Mouse (Mus musculus) MEL (cell line): ENCODE results near the gene Anapc5. TPM values are rescaled to one million over a fixed set of nuclear protein-coding genes. Genes with fewer than 3 reads are reported as not detected.

Experiments
- DNase-seq: peaks from one replicate; pipeline ENCODE4 v3.0.0; 2011; ENCODE audit warnings: low read depth, low spot score
- H3K27ac ChIP-seq: 2 replicates; pipeline ENCODE4 v1.5.1; 2012; ENCODE audit warnings: low read depth, mild to moderate bottlenecking, control low read depth, low read length, moderate library complexity; ENCODE audit not compliant: control insufficient read depth
- H3K27me3 ChIP-seq, 2 experiments: fragments of 150-350 bp in 1 of 2; sonication (generic) in 1 of 2; 2 replicates each; pipeline ENCODE4 v1.6.1; 2012; ENCODE audit warnings: low read length in 2 of 2, mild to moderate bottlenecking in 2 of 2, improper control_type of control experiment in 1 of 2, moderate library complexity in 1 of 2; ENCODE audit not compliant: insufficient read depth in 2 of 2, control insufficient read depth in 1 of 2
- H3K36me3 ChIP-seq, 2 experiments: 2 replicates each; pipeline ENCODE4 v1.6.1; 2012 to 2014; ENCODE audit warnings: low read length in 2 of 2, improper control_type of control experiment in 1 of 2, inconsistent platforms in 1 of 2, mild to moderate bottlenecking in 1 of 2; ENCODE audit not compliant: insufficient read depth in 2 of 2, control insufficient read depth in 1 of 2
- H3K4me1 ChIP-seq, 2 experiments: fragments of 150-350 bp in 1 of 2; sonication (generic) in 1 of 2; 2 replicates each; pipeline ENCODE4 v1.6.1; 2012; ENCODE audit warnings: low read length in 2 of 2, improper control_type of control experiment in 1 of 2, mild to moderate bottlenecking in 1 of 2; ENCODE audit not compliant: insufficient read depth in 2 of 2, control insufficient read depth in 1 of 2
- H3K4me3 ChIP-seq, 2 experiments: fragments of 150-350 bp in 1 of 2; sonication (generic) in 1 of 2; 2 replicates each; pipeline ENCODE4 v1.5.1; 2012; ENCODE audit warnings: low read depth in 2 of 2, low read length in 2 of 2, mild to moderate bottlenecking in 2 of 2, moderate library complexity in 2 of 2, control low read depth in 1 of 2, improper control_type of control experiment in 1 of 2; ENCODE audit not compliant: control insufficient read depth in 1 of 2, insufficient read depth in 1 of 2
- H3K79me2 ChIP-seq: 2 replicates; pipeline ENCODE4 v1.6.1; 2012; ENCODE audit warnings: mild to moderate bottlenecking, low read length, moderate library complexity; ENCODE audit not compliant: control insufficient read depth, poor library complexity, insufficient read depth
- H3K9ac ChIP-seq: 2 replicates; pipeline ENCODE4 v1.6.1; 2012; ENCODE audit warnings: low read depth, mild to moderate bottlenecking, control low read depth, low read length, moderate library complexity; ENCODE audit not compliant: control insufficient read depth, poor library complexity, severe bottlenecking
- H3K9me3 ChIP-seq: fragments of 150-350 bp; sonication (generic); replicated peaks from 2 replicates; pipeline ENCODE4 v1.6.1; 2012; ENCODE audit warnings: mild to moderate bottlenecking, low read length, improper control_type of control experiment, moderate library complexity; ENCODE audit not compliant: insufficient read depth
- BHLHE40 ChIP-seq: IDR thresholded peaks from 2 replicates; pipeline ENCODE4 v1.6.1; 2012; ENCODE audit warnings: low read depth, mild to moderate bottlenecking, inconsistent platforms, low read length, improper control_type of control experiment, borderline replicate concordance
- CTCF ChIP-seq, 3 experiments: IDR thresholded peaks in 2 of 3; conservative IDR thresholded peaks in 1 of 3; 2 replicates each; pipeline ENCODE4 v1.5.1; 2011 to 2012; ENCODE audit warnings: low read length in 3 of 3, low read depth in 2 of 3, mild to moderate bottlenecking in 2 of 3, improper control_type of control experiment in 1 of 3, inconsistent platforms in 1 of 3, mixed read lengths in 1 of 3, moderate library complexity in 1 of 3; ENCODE audit not compliant: control insufficient read depth in 1 of 3, insufficient read depth in 1 of 3, poor library complexity in 1 of 3, severe bottlenecking in 1 of 3
- ETS1 ChIP-seq: IDR thresholded peaks from 2 replicates; pipeline ENCODE4 v1.6.1; 2012; ENCODE audit warnings: low read depth, mild to moderate bottlenecking, inconsistent platforms, low read length, improper control_type of control experiment, moderate library complexity
- GATA1 ChIP-seq: IDR thresholded peaks from 2 replicates; pipeline ENCODE4 v1.6.1; 2011; ENCODE audit warnings: low read depth, low read length, improper control_type of control experiment
- MAFK ChIP-seq: IDR thresholded peaks from 2 replicates; pipeline ENCODE4 v1.6.1; 2011; ENCODE audit warnings: low read depth, mild to moderate bottlenecking, low read length, improper control_type of control experiment, borderline replicate concordance
- MAX ChIP-seq: IDR thresholded peaks from 2 replicates; pipeline ENCODE4 v1.6.1; 2011; ENCODE audit warnings: low read length, improper control_type of control experiment
- MEF2A ChIP-seq: IDR thresholded peaks from 2 replicates; pipeline ENCODE4 v1.6.1; 2014; ENCODE audit warnings: low read depth, mild to moderate bottlenecking, inconsistent platforms, low read length, improper control_type of control experiment; ENCODE audit not compliant: poor library complexity, insufficient replicate concordance, severe bottlenecking; ENCODE audit errors: extremely low read depth
- MYB ChIP-seq: IDR thresholded peaks from 2 replicates; pipeline ENCODE4 v1.6.1; 2011; ENCODE audit warnings: mild to moderate bottlenecking, low read depth, low read length, improper control_type of control experiment
- MYC ChIP-seq: IDR thresholded peaks from 2 replicates; pipeline ENCODE4 v1.6.1; 2011; ENCODE audit warnings: low read depth, mild to moderate bottlenecking, low read length, improper control_type of control experiment, moderate library complexity
- NELFE ChIP-seq: IDR thresholded peaks from 2 replicates; pipeline ENCODE4 v1.6.1; 2011; ENCODE audit warnings: low read depth, low read length, improper control_type of control experiment
- POLR2AphosphoS5 ChIP-seq: IDR thresholded peaks from 2 replicates; pipeline ENCODE4 v1.6.1; 2012; ENCODE audit warnings: low read depth, borderline replicate concordance, mild to moderate bottlenecking, inconsistent platforms, low read length, moderate library complexity, mixed read lengths
- SMC3 ChIP-seq: IDR thresholded peaks from 2 replicates; pipeline ENCODE4 v1.6.1; 2011; ENCODE audit warnings: low read depth, low read length, improper control_type of control experiment
- TAL1 ChIP-seq: IDR thresholded peaks from 2 replicates; pipeline ENCODE4 v1.6.1; 2012; ENCODE audit warnings: mild to moderate bottlenecking, inconsistent platforms, low read length, moderate library complexity, mixed read lengths
- TBP ChIP-seq: IDR thresholded peaks from 2 replicates; pipeline ENCODE4 v1.8.0; 2011; ENCODE audit warnings: low read depth, low read length, improper control_type of control experiment
- TCF12 ChIP-seq: IDR thresholded peaks from 2 replicates; pipeline ENCODE4 v1.6.1; 2014; ENCODE audit warnings: low read depth, mild to moderate bottlenecking, inconsistent platforms, low read length, improper control_type of control experiment, moderate library complexity
- ZKSCAN1 ChIP-seq: IDR thresholded peaks from 2 replicates; pipeline ENCODE4 v1.6.1; 2012; ENCODE audit warnings: low read depth, mild to moderate bottlenecking, inconsistent platforms, low read length, improper control_type of control experiment, moderate library complexity
- polyA plus RNA-seq, 2 experiments: library from polyadenylated mRNA; stranded (reverse) in 1 of 2; unstranded in 1 of 2; fragments of >175 nt in 1 of 2; fragments of >200 nt in 1 of 2; gene quantifications; 2 replicates each; pipeline versions ENCODE4 v1.2.1 to v1.2.4; 2012; ENCODE audit warnings: low replicate concordance in 2 of 2, low read depth in 1 of 2; ENCODE audit not compliant: insufficient read length in 2 of 2, insufficient read depth in 1 of 2, missing spikeins in 1 of 2
- total RNA-seq: library from RNA; depleted of rRNA; stranded (reverse); fragments of 300-350 nt; gene quantifications from 2 replicates; pipeline ENCODE4 v1.2.3, GENCODE M21; 2012

Gene Anapc5
- total and polyA plus RNA-seq, 3 experiments, result 244 to 390 TPM; not detected in 1

DNA sequence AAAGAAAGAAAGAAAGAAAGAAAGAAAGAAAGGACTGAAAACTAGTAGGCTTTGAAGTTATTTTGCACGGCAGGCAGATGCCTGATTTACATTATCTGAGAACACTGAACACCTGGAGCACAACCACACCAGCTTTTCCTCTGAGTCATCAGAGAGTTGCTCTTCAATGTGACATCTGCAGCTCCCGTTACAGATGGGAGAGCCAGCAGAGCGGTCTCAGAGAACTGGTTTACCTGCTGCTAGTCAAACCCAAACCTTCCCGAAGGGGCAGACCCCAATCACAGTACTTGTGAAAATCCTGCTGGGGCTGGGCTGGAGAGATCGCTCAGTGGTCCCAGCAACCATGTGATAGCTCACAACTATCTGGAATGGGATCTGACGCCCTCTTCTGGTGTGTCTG lies 3.3 kb upstream of the Anapc5 start:
- Histone ChIP-seq H3K27me3 (no peaks in the 10 kb centered on the region), H3K27ac (no peak overlapping the region), H3K4me3 (no peak overlapping the region), H3K36me3 (peaks cover 0 to 17% of the 10 kb centered on the region in 2 experiments; a peak in 2 of 4 replicates), H3K79me2 (peaks cover 8% of the 10 kb centered on the region), H3K4me1 (peaks cover 12 to 17% of the 10 kb centered on the region in 2 experiments), H3K9me3 (no peaks in the 10 kb centered on the region), H3K9ac (no peak overlapping the region)
- TF ChIP-seq ZKSCAN1, result no peak
- TF ChIP-seq CTCF (IDR thresholded peaks at IDR 0.05 in 2 of 3, conservative IDR thresholded peaks at IDR 0.05 in 1 of 3; ENCODE audit: control insufficient read depth in 1 of 3, insufficient read depth in 1 of 3, low read depth in 2 of 3, low read length in 3 of 3, poor library complexity in 1 of 3, severe bottlenecking in 1 of 3), result 0 out of 6 replicates have a peak, but pooled peaks of 1 of the 3 experiments have one; percentile 3
- DNase-seq, result no peak

DNA sequence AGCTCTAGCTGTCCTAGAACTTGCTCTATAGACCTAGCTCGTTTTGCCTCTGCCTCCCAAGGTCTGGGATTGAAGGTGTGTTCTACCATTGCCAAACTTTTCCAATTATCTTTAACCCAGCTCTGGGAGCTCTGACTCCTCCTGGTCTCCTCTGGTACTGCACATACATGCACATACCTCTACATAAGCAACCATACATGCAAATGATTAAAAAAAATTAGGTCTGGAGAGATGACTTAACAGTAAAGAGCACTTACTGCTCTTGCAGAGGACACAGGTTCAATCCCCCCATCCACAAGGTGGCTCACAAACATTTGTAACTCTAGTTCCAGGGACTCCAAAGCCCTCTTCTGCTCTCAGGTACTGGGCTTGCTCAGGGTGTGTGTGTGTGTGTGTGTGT lies 2.8 kb upstream of the Anapc5 start:
- Histone ChIP-seq H3K79me2 (peaks cover 8% of the 10 kb centered on the region), H3K9ac (no peak overlapping the region), H3K4me3 (no peak overlapping the region), H3K9me3 (no peaks in the 10 kb centered on the region), H3K36me3 (peaks cover 2 to 17% of the 10 kb centered on the region in 2 experiments), H3K27ac (no peak overlapping the region), H3K27me3 (no peaks in the 10 kb centered on the region), H3K4me1 (peaks cover 12 to 17% of the 10 kb centered on the region in 2 experiments)
- TF ChIP-seq SMC3 (peak; percentile 10; the same call in 1 of the 2 replicates), NELFE (no peak), TCF12 (no peak), MEF2A (no peak), CTCF (IDR thresholded peaks at IDR 0.05 in 2 of 3, conservative IDR thresholded peaks at IDR 0.05 in 1 of 3; ENCODE audit: control insufficient read depth in 1 of 3, insufficient read depth in 1 of 3, low read depth in 2 of 3, low read length in 3 of 3, poor library complexity in 1 of 3, severe bottlenecking in 1 of 3) (peak in 1 of 3 experiments; percentile 34; a peak in 3 of 6 replicates), MAFK (no peak), GATA1 (no peak)
- peak; percentile 54 for DNase-seq

DNA sequence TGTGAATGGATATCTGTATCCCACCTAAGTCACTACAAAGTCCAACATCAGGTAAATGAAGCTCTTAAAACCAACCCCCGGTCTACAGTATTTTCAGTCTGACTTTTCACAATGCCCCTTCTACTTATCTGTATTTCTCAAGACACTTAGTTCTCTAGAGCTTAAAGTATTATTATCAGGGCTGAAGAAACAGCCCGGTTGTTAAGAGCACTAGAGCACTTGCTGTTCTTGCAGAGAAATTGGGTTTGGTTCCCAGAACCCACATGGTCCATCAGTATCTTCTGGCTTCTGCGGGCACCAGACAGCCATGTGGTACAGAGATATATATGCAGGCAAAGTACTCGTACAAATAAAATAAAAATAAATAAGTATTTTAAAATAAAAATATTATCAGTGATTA lies 1.3 kb upstream of the Anapc5 start:
- Histone ChIP-seq H3K9me3 (no peaks in the 10 kb centered on the region), H3K9ac (no peak overlapping the region), H3K4me1 (peaks cover 12 to 17% of the 10 kb centered on the region in 2 experiments), H3K4me3 (no peak overlapping the region), H3K27ac (no peak overlapping the region), H3K36me3 (peaks cover 11 to 17% of the 10 kb centered on the region in 2 experiments), H3K27me3 (no peaks in the 10 kb centered on the region), H3K79me2 (peaks cover 8% of the 10 kb centered on the region)
- TF ChIP-seq MYB (no peak), POLR2AphosphoS5 (no peak), ETS1 (no peak), BHLHE40 (no peak), CTCF (IDR thresholded peaks at IDR 0.05 in 2 of 3, conservative IDR thresholded peaks at IDR 0.05 in 1 of 3; ENCODE audit: control insufficient read depth in 1 of 3, insufficient read depth in 1 of 3, low read depth in 2 of 3, low read length in 3 of 3, poor library complexity in 1 of 3, severe bottlenecking in 1 of 3) (no peak), MYC (no peak), TBP (no peak), TAL1 (no peak), MAX (no peak)
- DNase-seq, result no peak
